Mouse (Mus musculus) forebrain, embryonic 15.5 days (tissue): ENCODE data around the gene Ehbp1. TPM values are rescaled to one million over a fixed set of nuclear protein-coding genes. Genes with fewer than 3 reads are reported as not detected.

Experiments
- ATAC-seq: fragments of 200-750 bp; cut with Nextera tagmentation; replicated peaks from 2 replicates; pipeline ENCODE4 v1.8.0; 2017; ENCODE audit warnings: mild to moderate bottlenecking, moderate TSS enrichment, moderate library complexity
- H3K27ac ChIP-seq: fragments of 300-500 bp; sonication (generic); replicated peaks from 2 replicates; pipeline ENCODE4 v1.5.1; 2015; ENCODE audit warnings: mild to moderate bottlenecking, inconsistent platforms
- H3K27me3 ChIP-seq: fragments of 300-500 bp; sonication (generic); 2 replicates; pipeline ENCODE4 v1.6.1; 2015; ENCODE audit warnings: inconsistent platforms
- H3K36me3 ChIP-seq: fragments of 300-500 bp; sonication (generic); 2 replicates; pipeline ENCODE4 v1.6.1; 2015; ENCODE audit warnings: mild to moderate bottlenecking, inconsistent platforms
- H3K4me1 ChIP-seq: fragments of 300-500 bp; sonication (generic); 2 replicates; pipeline ENCODE4 v1.6.1; 2015; ENCODE audit warnings: inconsistent platforms
- H3K4me2 ChIP-seq: fragments of 300-500 bp; sonication (generic); replicated peaks from 2 replicates; pipeline ENCODE4 v1.6.1; 2015; ENCODE audit warnings: mild to moderate bottlenecking, inconsistent platforms
- H3K4me3 ChIP-seq: fragments of 300-500 bp; sonication (generic); 2 replicates; pipeline ENCODE4 v1.5.1; 2015; ENCODE audit warnings: mild to moderate bottlenecking, inconsistent platforms
- H3K9ac ChIP-seq: fragments of 300-500 bp; sonication (generic); replicated peaks from 2 replicates; pipeline ENCODE4 v1.6.1; 2015; ENCODE audit warnings: mild to moderate bottlenecking, inconsistent platforms
- H3K9me3 ChIP-seq: fragments of 300-500 bp; sonication (generic); 2 replicates; pipeline ENCODE4 v1.6.1; 2016; ENCODE audit warnings: inconsistent platforms
- WGBS: fragments of 180-500 bp; shearing (Covaris S2); methylation state at CpG from one replicate; pipeline ENCODE4 v1.1.7; 2015; ENCODE audit warnings: mixed read lengths; 5-methylcytosine and 5-hydroxymethylcytosine counted together
- polyA plus RNA-seq: library from polyadenylated mRNA; unstranded; fragments of >200 nt; fragmentation: Nextera tagmentation; extraction: Ambion mirVana; gene quantifications from 2 replicates; pipeline ENCODE4 v1.2.1, GENCODE M21; 2015

The Ehbp1 gene
- polyA plus RNA-seq, 1 experiment from 2014 or later, result 21.2 TPM

GRCm38 (mm10) chr11:22125188-22125587 is 216.9 kb downstream of the Ehbp1 start:
- H3K27ac ChIP-seq, result no peak overlapping the region
- H3K4me3 ChIP-seq, result no peak overlapping the region
- no peak overlapping the region for H3K4me2 ChIP-seq
- H3K9ac ChIP-seq, result no peak overlapping the region
- no peaks in the 10 kb centered on the region for H3K36me3 ChIP-seq
- no peaks in the 10 kb centered on the region for H3K9me3 ChIP-seq
- H3K4me1 ChIP-seq, result no peaks in the 10 kb centered on the region
- ATAC-seq, result no peak
- WGBS, result 96% methylated on average over 2 of the region's 2 CpGs
- H3K27me3 ChIP-seq, result no peaks in the 10 kb centered on the region

DNA sequence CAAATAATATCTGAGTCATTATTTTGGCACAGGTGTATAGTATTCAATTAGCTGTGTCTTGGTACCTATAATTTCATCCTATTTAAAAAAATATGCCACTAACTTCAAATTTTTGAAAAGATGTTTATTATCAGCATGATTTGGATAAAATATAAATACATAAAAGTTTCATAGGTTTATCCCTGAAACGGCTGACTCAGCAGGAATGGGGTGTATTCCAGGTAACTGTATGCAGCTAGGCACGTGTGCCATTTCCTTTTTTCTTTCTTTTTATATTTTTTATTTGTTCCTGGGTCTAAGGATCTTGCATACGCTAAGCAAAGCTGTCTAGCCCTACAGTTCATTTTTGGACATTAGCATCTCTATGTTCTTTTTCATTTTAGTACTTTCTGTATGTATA is 223.2 kb downstream of the Ehbp1 start:
- no peaks in the 10 kb centered on the region for H3K9me3 ChIP-seq
- no peak overlapping the region for H3K4me3 ChIP-seq
- no peak for ATAC-seq
- H3K9ac ChIP-seq, result no peak overlapping the region
- no peak overlapping the region for H3K4me2 ChIP-seq
- no peak overlapping the region for H3K27ac ChIP-seq
- H3K36me3 ChIP-seq, result no peaks in the 10 kb centered on the region
- H3K4me1 ChIP-seq, result no peaks in the 10 kb centered on the region
- 95% methylated on average over 3 of the region's 3 CpGs for WGBS
- no peaks in the 10 kb centered on the region for H3K27me3 ChIP-seq

GRCm38 (mm10) chr11:22112161-22112560 is 229.9 kb downstream of the Ehbp1 start:
- Histone ChIP-seq H3K9ac (no peak overlapping the region), H3K4me3 (no peak overlapping the region), H3K27me3 (no peaks in the 10 kb centered on the region), H3K27ac (no peak overlapping the region), H3K4me1 (no peaks in the 10 kb centered on the region), H3K4me2 (no peak overlapping the region), H3K9me3 (no peaks in the 10 kb centered on the region), H3K36me3 (no peaks in the 10 kb centered on the region)
- no peak for ATAC-seq
- WGBS, result 69% methylated on average over 3 of the region's 3 CpGs

- no peak for ATAC-seq
- WGBS, result 31% methylated on average over 8 of the region's 8 CpGs
- no peak overlapping the region for H3K9ac ChIP-seq
Observed at GRCm38 (mm10) chr11:22089346-22089745, 252.7 kb downstream of the Ehbp1 start.

GRCm38 (mm10) chr11:22063352-22063751 is 278.7 kb downstream of the Ehbp1 start:
- H3K27ac ChIP-seq, result no peak overlapping the region
- H3K9me3 ChIP-seq, result no peaks in the 10 kb centered on the region
- no peak overlapping the region for H3K4me2 ChIP-seq
- H3K27me3 ChIP-seq, result no peaks in the 10 kb centered on the region
- H3K9ac ChIP-seq, result no peak overlapping the region
- no peaks in the 10 kb centered on the region for H3K4me1 ChIP-seq
- 71% methylated on average over 2 of the region's 2 CpGs for WGBS
- no peak overlapping the region for H3K4me3 ChIP-seq
- no peak for ATAC-seq
- H3K36me3 ChIP-seq, result peaks cover 3% of the 10 kb centered on the region; the same call in 1 of the 2 replicates

More at GRCm38 (mm10) chr11:22089346-22089745, 252.7 kb downstream of the Ehbp1 start:
- Histone ChIP-seq H3K27ac (no peak overlapping the region), H3K27me3 (no peaks in the 10 kb centered on the region), H3K4me1 (no peaks in the 10 kb centered on the region), H3K4me3 (no peak overlapping the region), H3K4me2 (no peak overlapping the region), H3K36me3 (0 out of 2 replicates have a peak, but pooled peaks cover 3% of the 10 kb centered on the region), H3K9me3 (no peaks in the 10 kb centered on the region)

GRCm38 (mm10) chr11:22061660-22062059 is 280.4 kb downstream of the Ehbp1 start:
- H3K9me3 ChIP-seq, result no peaks in the 10 kb centered on the region

DNA sequence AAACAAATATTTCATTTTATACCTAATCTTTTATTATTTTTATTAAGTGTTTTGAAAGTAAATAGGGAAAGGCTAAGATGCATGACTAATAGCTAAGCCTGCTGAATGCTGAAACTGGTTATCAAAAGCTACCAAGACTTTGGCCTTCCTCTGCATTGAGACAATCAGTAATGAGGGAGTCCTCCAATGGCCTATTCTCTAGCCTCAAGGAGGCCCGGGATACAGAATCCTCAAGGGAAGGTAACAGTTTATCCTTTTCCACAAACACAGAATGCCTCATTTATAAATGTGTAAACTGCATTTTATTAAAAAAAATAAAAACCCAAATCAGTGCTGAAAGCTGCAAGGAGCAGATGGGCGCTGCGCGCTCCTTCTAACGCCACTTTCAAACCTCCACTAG is 284.6 kb downstream of the Ehbp1 start:
- Histone ChIP-seq H3K36me3 (no peaks in the 10 kb centered on the region), H3K4me3 (no peak overlapping the region), H3K9me3 (no peaks in the 10 kb centered on the region), H3K4me1 (peaks cover 6% of the 10 kb centered on the region; the same call in 1 of the 2 replicates), H3K4me2 (no peak overlapping the region), H3K27ac (no peak overlapping the region), H3K27me3 (no peaks in the 10 kb centered on the region), H3K9ac (no peak overlapping the region)
- WGBS, result 31% methylated on average over 5 of the region's 5 CpGs
- peak; percentile 46; the same call in 1 of the 2 replicates for ATAC-seq

More at GRCm38 (mm10) chr11:22061660-22062059, 280.4 kb downstream of the Ehbp1 start:
- Histone ChIP-seq H3K4me3 (no peak overlapping the region), H3K4me1 (peaks cover 6% of the 10 kb centered on the region; the same call in 1 of the 2 replicates), H3K27me3 (no peaks in the 10 kb centered on the region), H3K4me2 (no peak overlapping the region), H3K36me3 (peaks cover 3% of the 10 kb centered on the region; the same call in 1 of the 2 replicates), H3K27ac (no peak overlapping the region), H3K9ac (no peak overlapping the region)
- ATAC-seq, result no peak
- WGBS, result 92% methylated on average over 4 of the region's 4 CpGs

- Histone ChIP-seq H3K9ac (no peak overlapping the region), H3K4me1 (peaks cover 6% of the 10 kb centered on the region; the same call in 1 of the 2 replicates), H3K9me3 (no peaks in the 10 kb centered on the region), H3K27me3 (no peaks in the 10 kb centered on the region), H3K4me3 (no peak overlapping the region), H3K4me2 (no peak overlapping the region), H3K36me3 (0 out of 2 replicates have a peak, but pooled peaks cover under 1% of the 10 kb centered on the region), H3K27ac (no peak overlapping the region)
- ATAC-seq, result no peak
- WGBS, result 46% methylated on average over 6 of the region's 6 CpGs
Observed at GRCm38 (mm10) chr11:22055908-22056307, 286.2 kb downstream of the Ehbp1 start.

DNA sequence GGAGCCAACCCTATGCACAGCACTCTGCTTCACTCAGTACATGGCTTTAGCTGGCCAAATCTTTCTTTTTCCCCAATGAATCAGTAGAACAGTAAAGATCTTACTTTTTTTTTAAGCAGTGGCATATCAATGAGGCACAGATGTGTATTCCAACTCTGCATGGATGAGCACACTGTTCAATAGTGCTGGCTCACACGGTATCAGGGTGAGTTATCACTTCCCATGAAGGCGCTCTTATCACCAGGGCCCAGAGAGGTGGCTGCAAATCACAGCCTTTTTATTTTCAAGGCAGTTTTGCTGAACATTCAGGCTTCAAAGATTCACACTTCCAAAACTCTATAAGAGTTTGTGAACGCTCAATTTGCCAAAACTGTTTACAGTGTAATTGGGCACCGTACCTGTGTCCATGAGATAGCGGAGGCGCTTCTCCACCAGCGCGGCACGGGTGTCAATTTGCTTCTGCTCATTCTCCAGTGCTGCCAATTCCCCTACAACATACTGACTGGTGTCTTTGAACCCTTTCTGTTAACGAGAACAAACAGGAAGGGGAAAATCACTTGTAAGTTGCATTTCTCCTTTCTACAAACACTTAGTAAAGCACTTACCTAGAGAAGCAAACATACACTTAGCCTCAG is 288.9 kb downstream of the Ehbp1 start:
- WGBS, result 75% methylated on average over 10 of the region's 10 CpGs

GRCm38 (mm10) chr11:22050864-22051263 is 291.2 kb downstream of the Ehbp1 start:
- Histone ChIP-seq H3K9ac (no peak overlapping the region), H3K4me1 (no peaks in the 10 kb centered on the region), H3K36me3 (0 out of 2 replicates have a peak, but pooled peaks cover 3% of the 10 kb centered on the region), H3K27me3 (no peaks in the 10 kb centered on the region), H3K4me2 (no peak overlapping the region), H3K9me3 (no peaks in the 10 kb centered on the region), H3K4me3 (no peak overlapping the region), H3K27ac (no peak overlapping the region)
- ATAC-seq, result no peak
- 89% methylated on average over 7 of the region's 7 CpGs for WGBS

More for the DNA sequence above, 288.9 kb downstream of the Ehbp1 start:
- no peak overlapping the region for H3K9ac ChIP-seq
- no peak overlapping the region for H3K4me2 ChIP-seq
- H3K4me3 ChIP-seq, result no peak overlapping the region
- H3K4me1 ChIP-seq, result peaks cover 6% of the 10 kb centered on the region; the same call in 1 of the 2 replicates
- H3K9me3 ChIP-seq, result no peaks in the 10 kb centered on the region
- 0 out of 2 replicates have a peak, but pooled peaks cover 3% of the 10 kb centered on the region for H3K36me3 ChIP-seq
- H3K27ac ChIP-seq, result no peak overlapping the region
- H3K27me3 ChIP-seq, result no peaks in the 10 kb centered on the region
- ATAC-seq, result no peak

DNA sequence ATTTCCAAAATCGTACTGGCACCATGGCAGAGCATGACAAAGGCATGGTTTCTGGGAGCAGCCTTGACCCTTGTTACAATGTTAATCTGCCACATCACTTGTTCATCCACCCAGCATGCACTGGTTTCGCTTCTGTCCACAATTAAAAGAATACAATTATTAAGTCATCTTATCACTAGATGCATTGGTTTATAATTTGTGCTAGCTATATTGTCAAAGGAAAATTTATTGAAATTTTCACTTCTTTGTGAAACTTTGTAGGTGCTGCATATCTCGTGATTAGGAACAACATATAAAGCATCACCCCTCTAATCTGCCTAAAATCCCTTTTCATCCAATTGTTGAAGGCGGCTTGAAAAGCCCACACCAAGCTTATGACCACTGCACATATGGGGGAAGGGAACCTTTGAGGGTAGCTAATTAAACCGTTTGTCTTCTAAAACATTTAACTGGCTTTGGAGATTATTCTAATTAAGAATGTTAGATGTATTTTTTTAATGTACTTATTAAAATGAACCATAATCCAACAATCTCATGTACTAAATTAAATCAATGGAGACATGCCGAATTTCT is 302.2 kb downstream of the Ehbp1 start:
- Histone ChIP-seq H3K9me3 (no peaks in the 10 kb centered on the region), H3K4me1 (no peaks in the 10 kb centered on the region; the same call in 1 of the 2 replicates), H3K36me3 (no peaks in the 10 kb centered on the region), H3K27me3 (no peaks in the 10 kb centered on the region), H3K9ac (no peak overlapping the region), H3K27ac (no peak overlapping the region), H3K4me2 (no peak overlapping the region), H3K4me3 (no peak overlapping the region)
- 29% methylated on average over 6 of the region's 6 CpGs for WGBS
- ATAC-seq, result no peak

DNA sequence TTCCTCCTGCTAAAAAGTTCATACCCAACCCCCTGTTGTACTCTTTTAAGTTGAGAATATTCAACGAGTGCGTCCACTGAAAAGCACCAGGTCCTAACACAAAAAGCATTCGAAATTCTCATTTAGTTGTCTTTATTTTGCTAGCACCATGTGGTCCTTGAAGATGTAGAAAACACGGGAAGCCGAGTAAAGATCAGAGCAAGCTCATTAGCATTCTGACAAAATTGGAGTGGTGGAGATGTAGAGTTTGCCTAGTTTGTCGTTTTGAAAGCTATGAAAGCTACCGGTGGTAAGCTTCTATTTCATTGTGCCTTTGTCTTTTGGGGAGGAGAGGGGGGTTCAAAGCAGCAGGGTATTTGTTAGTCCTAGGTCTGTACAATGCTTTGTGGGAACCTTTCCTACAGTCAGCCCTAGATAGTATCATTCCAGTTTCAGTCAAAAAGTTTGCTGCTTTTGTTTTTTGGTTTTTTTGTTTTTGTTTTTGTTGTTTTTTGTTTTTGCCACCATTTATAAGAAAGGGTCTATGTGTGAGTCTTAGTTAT is 307.5 kb downstream of the Ehbp1 start:
- no peak overlapping the region for H3K4me2 ChIP-seq
- no peaks in the 10 kb centered on the region for H3K36me3 ChIP-seq
- no peaks in the 10 kb centered on the region for H3K27me3 ChIP-seq
- H3K27ac ChIP-seq, result no peak overlapping the region
- H3K9me3 ChIP-seq, result no peaks in the 10 kb centered on the region
- H3K4me3 ChIP-seq, result no peak overlapping the region
- 4% methylated on average over 7 of the region's 7 CpGs for WGBS
- no peak overlapping the region for H3K9ac ChIP-seq
- no peak for ATAC-seq
- peaks cover 9% of the 10 kb centered on the region for H3K4me1 ChIP-seq
